8 mouse cellular contexts compared by ENCODE assay signal in genomic region chr7:72238575-72238974, GRCm38 (mm10).
DNase-seq lines count a peak whose midpoint lies in the region; ATAC-seq and TF ChIP-seq lines count a peak whose summit lies in the region.

No protein-coding gene starts in this region.

- H3K9me3 ChIP-seq in midbrain, postnatal 0 days (ENCODE audit: low read length), result no peaks in the 10 kb centered on the region
- H3K9me3 ChIP-seq in stomach, embryonic 14.5 days (ENCODE audit: control insufficient read depth, low read depth, low read length), result no peaks in the 10 kb centered on the region

- no peak for TF ChIP-seq POLR2A in kidney, adult 2 months (IDR thresholded peaks at IDR 0.05; ENCODE audit: low read depth, low read length)

- TF ChIP-seq CTCF in kidney, adult 2 months (conservative IDR thresholded peaks at IDR 0.05; ENCODE audit: insufficient read depth, insufficient read length, low read depth, low read length), result peak; percentile 86
- TF ChIP-seq CTCF in midbrain, postnatal 0 days (IDR thresholded peaks at IDR 0.05), result peak; percentile 97

- peak; percentile 34 for DNase-seq in ovary, postnatal 10 days (ENCODE audit: low spot score)
- DNase-seq in ovary, adult 18-20 months (ENCODE audit: low spot score), result no peak
- peak; percentile 11 for DNase-seq in cerebellum, adult 9-10 months
- peak; percentile 36 to 72 for DNase-seq in frontal cortex, postnatal 14 days (ENCODE audit: low spot score in 2 of 2)
- DNase-seq in kidney, adult 2 months, result peak; percentile 75
- peak; percentile 55 to 58 for DNase-seq in left cerebral cortex, postnatal 36 days (ENCODE audit: low spot score in 2 of 2)
- DNase-seq in midbrain, postnatal 0 days (ENCODE audit: low spot score), result peak; percentile 87

- H3K4me1 ChIP-seq in kidney, adult 2 months (ENCODE audit: control insufficient read depth, insufficient read depth, low read length), result no peaks in the 10 kb centered on the region
- H3K4me1 ChIP-seq in midbrain, postnatal 0 days (ENCODE audit: insufficient read depth, low read length), result no peaks in the 10 kb centered on the region
- no peaks in the 10 kb centered on the region for H3K4me1 ChIP-seq in stomach, embryonic 14.5 days (ENCODE audit: control insufficient read depth, insufficient read depth, low read length)

- no peak overlapping the region for H3K9ac ChIP-seq in midbrain, postnatal 0 days (replicated peaks; ENCODE audit: low read length, poor library complexity, severe bottlenecking)
- no peak overlapping the region for H3K9ac ChIP-seq in stomach, embryonic 14.5 days (replicated peaks; ENCODE audit: low read depth, low read length)

- no peak overlapping the region for H3K4me3 ChIP-seq in kidney, adult 2 months (ENCODE audit: insufficient read depth, low read depth, low read length)
- no peak overlapping the region for H3K4me3 ChIP-seq in midbrain, postnatal 0 days (ENCODE audit: low read depth, low read length)
- H3K4me3 ChIP-seq in stomach, embryonic 14.5 days (ENCODE audit: low read depth, low read length), result no peak overlapping the region

- 41% methylated on average over 4 of the region's 4 CpGs for WGBS in kidney, adult 2 months
- 48% methylated on average over 4 of the region's 4 CpGs for WGBS in midbrain, postnatal 0 days
- WGBS in stomach, embryonic 14.5 days, result 48% methylated on average over 4 of the region's 4 CpGs

- intact Hi-C loops in left cerebral cortex, postnatal 36 days (cut with DNase I), result loop anchor here (10.0 kb wide), 1 partner anchor 1894 kb away; no protein-coding TSS in a partner anchor

- ATAC-seq in midbrain, postnatal 0 days (ENCODE audit: low FRiP score), result 0 out of 2 replicates have a peak, but pooled peaks have one; percentile 20
- ATAC-seq in stomach, embryonic 14.5 days (ENCODE audit: insufficient number of reproducible peaks, insufficient read depth, low FRiP score, low read depth), result peak; percentile 28; the same call in 1 of the 2 replicates

- no peak overlapping the region for H3K4me2 ChIP-seq in midbrain, postnatal 0 days (ENCODE audit: low read depth, low read length, poor library complexity, severe bottlenecking)
- no peak overlapping the region for H3K4me2 ChIP-seq in stomach, embryonic 14.5 days (replicated peaks; ENCODE audit: low read depth, low read length)

- H3K36me3 ChIP-seq in kidney, adult 2 months (ENCODE audit: control insufficient read depth, insufficient read depth, low read length), result no peaks in the 10 kb centered on the region
- H3K36me3 ChIP-seq in midbrain, postnatal 0 days (ENCODE audit: insufficient read depth, low read length), result no peaks in the 10 kb centered on the region
- H3K36me3 ChIP-seq in stomach, embryonic 14.5 days (ENCODE audit: control insufficient read depth, insufficient read depth, low read length), result no peaks in the 10 kb centered on the region

- H3K27ac ChIP-seq in kidney, adult 2 months (ENCODE audit: insufficient read depth, low read depth, low read length), result no peak overlapping the region
- H3K27ac ChIP-seq in midbrain, postnatal 0 days (ENCODE audit: low read depth, low read length), result no peak overlapping the region
- H3K27ac ChIP-seq in stomach, embryonic 14.5 days (ENCODE audit: low read length), result no peak overlapping the region

- no peaks in the 10 kb centered on the region for H3K27me3 ChIP-seq in kidney, adult 2 months (replicated peaks; ENCODE audit: control insufficient read depth, insufficient read depth, low read length)
- H3K27me3 ChIP-seq in midbrain, postnatal 0 days (ENCODE audit: insufficient read depth, low read length), result no peaks in the 10 kb centered on the region
- H3K27me3 ChIP-seq in stomach, embryonic 14.5 days (ENCODE audit: control insufficient read depth, insufficient read depth, low read length), result no peaks in the 10 kb centered on the region
